Mouse (Mus musculus): Measurements from ENCODE around the gene Pitx1.

DNA sequence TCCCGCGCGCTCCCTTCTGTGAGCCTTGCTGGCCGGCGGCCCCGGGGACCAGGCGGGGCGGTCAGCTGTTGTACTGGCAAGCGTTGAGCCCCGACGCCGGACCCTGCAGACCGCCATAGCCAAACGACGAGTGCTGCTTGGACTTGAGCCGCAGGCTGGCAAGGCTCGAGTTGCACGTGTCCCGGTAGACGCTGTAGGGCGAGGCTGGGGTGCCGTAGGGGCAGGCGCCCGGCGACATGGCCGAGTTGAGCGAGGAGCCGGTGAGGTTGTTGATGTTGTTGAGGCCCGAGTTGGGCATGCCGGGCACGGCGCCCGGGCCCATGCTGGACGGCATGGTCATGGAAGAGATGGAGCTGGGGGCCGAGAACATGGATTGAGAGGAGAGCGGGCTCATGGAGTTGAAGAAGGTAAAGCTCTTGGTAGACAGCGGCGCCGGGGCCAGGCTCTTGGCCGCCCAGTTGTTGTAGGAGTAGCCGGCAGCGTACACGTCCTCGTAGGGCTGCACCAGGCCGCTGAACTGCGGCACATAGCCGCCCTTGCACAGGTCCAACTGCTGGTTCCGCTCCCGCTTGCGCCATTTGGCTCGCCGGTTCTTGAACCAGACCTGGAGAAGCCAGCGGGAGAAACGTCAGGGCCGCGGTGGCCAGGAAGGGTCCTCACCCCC is 9.9 kb downstream of the Pitx1 start:
- TF ChIP-seq CTCF (IDR thresholded peaks at IDR 0.05; ENCODE audit: low read depth): no peak
- TF ChIP-seq EP300 (IDR thresholded peaks at IDR 0.05; ENCODE audit: low read depth): no peak

All from liver, embryonic 14.5 days (tissue).